Mouse (Mus musculus): ENCODE results near the gene Aifm3. TPM values are rescaled to one million over a fixed set of nuclear protein-coding genes. Genes with fewer than 3 reads are reported as not detected.
"Not testable (repeated sequence)": the region's sequence is repeated elsewhere in the genome, so short reads cannot be mapped to it uniquely, and the experiment has no call there.

The Aifm3 gene
- polyA plus RNA-seq, 1 experiment from 2014 or later = 4.5 TPM

DNA sequence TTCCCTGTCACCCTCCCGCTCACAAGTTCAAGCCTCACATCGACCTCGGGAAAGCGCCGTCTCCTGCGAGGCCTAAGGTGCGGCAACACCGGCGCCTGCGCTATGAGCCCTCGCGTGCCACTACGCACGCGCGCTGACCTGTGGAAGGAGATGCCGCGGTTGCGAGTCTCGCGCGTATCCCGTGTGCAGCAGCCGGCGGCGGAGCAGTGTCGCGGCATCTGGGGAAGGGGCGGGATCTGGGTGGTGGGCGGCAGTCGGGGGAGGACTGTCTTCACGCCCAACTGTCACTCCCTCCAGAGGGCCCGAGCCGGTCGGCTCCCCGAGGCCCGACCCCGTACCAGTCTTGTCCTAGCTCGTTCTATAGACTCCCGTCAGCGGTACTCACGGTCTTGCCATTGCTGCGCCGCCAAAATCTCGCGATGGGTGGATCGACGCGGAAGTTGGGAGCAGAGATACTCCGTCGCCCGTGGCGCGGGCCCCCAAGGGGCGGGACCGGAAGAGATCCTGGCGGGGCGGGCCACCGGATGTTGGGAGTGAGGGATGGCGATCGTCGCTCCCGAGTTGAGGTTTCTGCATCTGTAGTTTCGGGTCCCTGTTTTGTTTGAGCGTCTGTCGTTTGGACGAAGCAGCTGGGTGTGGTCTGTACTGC, 41.4 kb downstream of the Aifm3 start, which contains the start of gene Thap7:
TSS of gene Thap7 (minus strand) at position 497 of the 649 bp plus-strand sequence.
- Histone ChIP-seq H3K27me3 (no peaks in the 10 kb centered on the region), H3K4me1 (peaks cover 17% of the 10 kb centered on the region), H3K9ac (peak within 1 kb of the TSS; percentile 87), H3K4me2 (replicated peaks) (peak within 1 kb of the TSS; percentile 90), H3K4me3 (peak within 1 kb of the TSS; percentile 70), H3K9me3 (replicated peaks) (no peaks in the 10 kb centered on the region), H3K36me3 (peaks cover 33% of the 10 kb centered on the region), H3K27ac (peak within 1 kb of the TSS; percentile 96)
- under 1% methylated on average over 67 of the region's 67 CpGs for WGBS
- peak; percentile 97 for ATAC-seq (ENCODE audit: low FRiP score)

DNA sequence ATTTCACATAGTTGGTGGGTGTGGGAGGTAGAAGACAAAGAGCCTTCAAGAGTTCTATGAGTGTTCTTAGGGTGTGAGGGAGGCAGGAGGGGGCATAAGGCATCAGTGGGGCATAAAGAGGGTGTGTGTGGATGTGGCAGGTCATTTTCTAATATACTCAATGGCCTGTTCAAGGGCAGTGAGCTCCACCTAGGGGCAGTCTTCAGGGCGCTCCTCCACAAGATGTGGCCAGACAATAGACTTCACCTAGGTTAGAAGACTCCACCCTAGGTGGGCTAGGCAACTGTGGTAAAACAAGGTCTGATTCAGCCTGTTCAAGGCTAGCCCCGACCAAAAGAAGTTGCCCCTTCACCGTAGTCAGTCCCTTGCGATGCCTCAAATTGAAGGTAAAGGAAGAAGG, 42.9 kb downstream of the Aifm3 start:
- Histone ChIP-seq H3K4me2 (replicated peaks) (0 out of 2 replicates have a peak overlapping the region, but pooled peaks have one; percentile 90), H3K4me1 (peaks cover 17% of the 10 kb centered on the region), H3K27me3 (no peaks in the 10 kb centered on the region), H3K36me3 (peaks cover 18% of the 10 kb centered on the region), H3K4me3 (no peak overlapping the region), H3K9me3 (replicated peaks) (no peaks in the 10 kb centered on the region), H3K9ac (no peak overlapping the region), H3K27ac (no peak overlapping the region)
- ATAC-seq (ENCODE audit: low FRiP score) = no peak
- WGBS = 43% methylated on average over 4 of the region's 4 CpGs

DNA sequence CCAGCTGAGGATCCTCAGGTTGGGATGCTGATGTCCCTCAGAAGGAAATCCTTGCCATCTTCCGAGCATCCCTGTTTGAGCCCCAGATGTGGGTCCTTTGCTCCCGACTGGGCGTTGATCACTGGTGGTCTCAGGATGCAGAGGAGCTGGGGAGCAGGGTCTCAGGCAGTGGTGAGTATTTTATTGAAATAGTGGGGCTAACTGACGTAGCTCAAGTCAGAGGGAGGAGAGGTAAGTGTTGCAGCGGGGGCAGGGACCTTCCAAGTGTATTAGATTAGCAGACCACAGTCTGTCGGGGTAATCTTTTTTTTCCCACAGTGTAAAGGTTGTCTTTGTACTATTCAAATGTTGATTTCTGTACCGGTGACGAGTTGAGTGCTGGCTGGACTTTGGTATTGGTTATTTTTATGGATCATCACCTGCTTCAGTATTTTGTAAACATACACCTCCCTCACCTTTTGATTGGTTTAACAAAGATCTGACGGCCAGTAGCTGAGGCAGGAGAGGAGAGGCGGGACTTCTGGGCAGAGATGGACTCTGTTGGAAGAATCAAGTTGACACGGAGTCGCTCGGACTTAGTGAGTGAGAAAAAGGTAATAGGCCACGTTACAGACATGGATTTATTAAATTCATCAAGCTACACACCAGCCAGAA, 43.4 kb downstream of the Aifm3 start:
- Histone ChIP-seq H3K4me3 (no peak overlapping the region), H3K9me3 (replicated peaks) (no peaks in the 10 kb centered on the region), H3K36me3 (peaks cover 12% of the 10 kb centered on the region), H3K27me3 (no peaks in the 10 kb centered on the region), H3K27ac (no peak overlapping the region), H3K9ac (no peak overlapping the region), H3K4me2 (replicated peaks) (no peak overlapping the region), H3K4me1 (peaks cover 17% of the 10 kb centered on the region)
- WGBS = 71% methylated on average over 14 of the region's 14 CpGs
- ATAC-seq (ENCODE audit: low FRiP score) = no peak

GRCm38 (mm10) chr16:17536584-17536983, 47.2 kb downstream of the Aifm3 start:
- no peak overlapping the region for H3K4me3 ChIP-seq
- no peak overlapping the region for H3K27ac ChIP-seq
- peaks cover 12% of the 10 kb centered on the region; the same call in 1 of the 2 replicates for H3K27me3 ChIP-seq
- no peak overlapping the region for H3K4me2 ChIP-seq (replicated peaks)
- H3K36me3 ChIP-seq = no peaks in the 10 kb centered on the region
- H3K9me3 ChIP-seq (replicated peaks) = no peaks in the 10 kb centered on the region
- ATAC-seq (ENCODE audit: low FRiP score) = no peak
- WGBS = 92% methylated on average over 3 of the region's 3 CpGs
- H3K9ac ChIP-seq = no peak overlapping the region
- peaks cover 5% of the 10 kb centered on the region for H3K4me1 ChIP-seq

GRCm38 (mm10) chr16:17542632-17543031, 53.2 kb downstream of the Aifm3 start:
- 78% methylated on average over 2 of the region's 2 CpGs for WGBS
- H3K36me3 ChIP-seq = no peaks in the 10 kb centered on the region
- H3K9ac ChIP-seq = no peak overlapping the region
- no peaks in the 10 kb centered on the region for H3K9me3 ChIP-seq (replicated peaks)
- no peaks in the 10 kb centered on the region for H3K4me1 ChIP-seq
- no peak for ATAC-seq (ENCODE audit: low FRiP score)
- H3K27me3 ChIP-seq = peaks cover 12% of the 10 kb centered on the region; the same call in 1 of the 2 replicates
- no peak overlapping the region for H3K27ac ChIP-seq
- H3K4me2 ChIP-seq (replicated peaks) = no peak overlapping the region
- H3K4me3 ChIP-seq = no peak overlapping the region

- H3K36me3 ChIP-seq = no peaks in the 10 kb centered on the region
- H3K27ac ChIP-seq = no peak overlapping the region
- H3K4me1 ChIP-seq = peaks cover 21% of the 10 kb centered on the region
- no peak overlapping the region; the same call in 1 of the 2 replicates for H3K9ac ChIP-seq
- ATAC-seq (ENCODE audit: low FRiP score) = no peak
- H3K9me3 ChIP-seq (replicated peaks) = no peaks in the 10 kb centered on the region
- H3K4me3 ChIP-seq = no peak overlapping the region
- WGBS = 84% methylated on average over 7 of the region's 7 CpGs
- H3K4me2 ChIP-seq (replicated peaks) = no peak overlapping the region
- H3K27me3 ChIP-seq = no peaks in the 10 kb centered on the region
These were observed 63.4 kb downstream of the Aifm3 start for GRCm38 (mm10) chr16:17552837-17553236.

GRCm38 (mm10) chr16:17553910-17554685, 64.7 kb downstream of the Aifm3 start:
- H3K36me3 ChIP-seq = no peaks in the 10 kb centered on the region
- WGBS = 5% methylated on average over 18 of the region's 18 CpGs
- H3K4me2 ChIP-seq (replicated peaks) = peak overlapping the region; percentile 49
- H3K9me3 ChIP-seq (replicated peaks) = no peaks in the 10 kb centered on the region
- H3K4me1 ChIP-seq = peaks cover 32% of the 10 kb centered on the region
- peak; percentile 72 for ATAC-seq (ENCODE audit: low FRiP score)
- H3K27me3 ChIP-seq = no peaks in the 10 kb centered on the region
- peak overlapping the region; percentile 79 for H3K27ac ChIP-seq
- peak overlapping the region; percentile 17 for H3K4me3 ChIP-seq
- peak overlapping the region; percentile 23; the same call in 1 of the 2 replicates for H3K9ac ChIP-seq

GRCm38 (mm10) chr16:17554702-17555101, 65.3 kb downstream of the Aifm3 start:
- H3K9me3 ChIP-seq (replicated peaks); H3K36me3 ChIP-seq; H3K27me3 ChIP-seq; H3K4me3 ChIP-seq: not testable (repeated sequence)
- WGBS = 13% methylated on average over 4 of the region's 4 CpGs
- H3K9ac ChIP-seq = 0 out of 2 replicates have a peak overlapping the region, but pooled peaks have one; percentile 23
- peak; percentile 53 for ATAC-seq (ENCODE audit: low FRiP score)
- H3K4me2 ChIP-seq (replicated peaks) = peak overlapping the region; percentile 49
- peaks cover 35% of the 10 kb centered on the region for H3K4me1 ChIP-seq
- peak overlapping the region; percentile 79 for H3K27ac ChIP-seq

- Histone ChIP-seq H3K27me3 (peaks cover 11% of the 10 kb centered on the region; the same call in 1 of the 2 replicates), H3K4me3 (no peak overlapping the region), H3K27ac (no peak overlapping the region), H3K4me1 (peaks cover 47% of the 10 kb centered on the region), H3K9me3 (replicated peaks) (no peaks in the 10 kb centered on the region), H3K9ac (no peak overlapping the region), H3K36me3 (no peaks in the 10 kb centered on the region), H3K4me2 (replicated peaks) (no peak overlapping the region)
- 94% methylated on average over 4 of the region's 4 CpGs for WGBS
- no peak for ATAC-seq (ENCODE audit: low FRiP score)
These were observed 66.8 kb downstream of the Aifm3 start for GRCm38 (mm10) chr16:17556180-17556579.

GRCm38 (mm10) chr16:17556907-17557306, 67.5 kb downstream of the Aifm3 start:
- H3K4me1 ChIP-seq = peaks cover 54% of the 10 kb centered on the region

More at GRCm38 (mm10) chr16:17556907-17557306, 67.5 kb downstream of the Aifm3 start:
- Histone ChIP-seq H3K36me3 (no peaks in the 10 kb centered on the region), H3K27ac (no peak overlapping the region), H3K27me3 (peaks cover 18% of the 10 kb centered on the region), H3K4me2 (replicated peaks) (no peak overlapping the region), H3K4me3 (no peak overlapping the region), H3K9me3 (replicated peaks) (no peaks in the 10 kb centered on the region), H3K9ac (no peak overlapping the region)
- ATAC-seq (ENCODE audit: low FRiP score) = no peak
- WGBS = 60% methylated on average over 4 of the region's 4 CpGs

Measured in hindbrain, embryonic 12.5 days (tissue).